Mouse (Mus musculus): Measurements from ENCODE around the gene Cebpg. TPM values are rescaled to one million over a fixed set of nuclear protein-coding genes. Genes with fewer than 3 reads are reported as not detected.

Gene Cebpg
- polyA plus RNA-seq, 2 experiments, result 9.2 to 14.7 TPM

DNA sequence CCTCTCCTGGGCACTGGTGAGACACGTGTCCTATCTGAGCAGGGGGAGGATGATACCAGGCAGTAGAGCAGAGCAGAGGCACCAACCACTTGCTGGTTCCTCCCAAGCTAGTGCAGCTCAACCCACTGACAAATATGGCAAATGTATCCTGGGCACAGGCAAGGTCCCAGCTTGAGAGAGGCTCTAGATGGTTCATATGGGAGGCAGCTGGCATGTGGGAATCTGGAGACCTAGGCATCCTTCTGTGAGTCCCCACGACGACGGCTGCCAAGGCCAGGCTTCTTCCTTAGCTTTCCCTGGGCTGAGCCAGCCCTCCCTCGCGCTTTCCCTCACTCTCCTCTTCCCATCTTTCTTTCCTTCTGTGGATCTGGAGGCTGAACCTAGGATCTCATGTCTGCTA, 25.8 kb downstream of the Cebpg start:
- Histone ChIP-seq H3K4me1 (replicated peaks; ENCODE audit: control insufficient read depth in 2 of 2, insufficient read depth in 2 of 2, low read length in 1 of 2) (peaks cover 0 to 8% of the 10 kb centered on the region in 2 experiments; a peak in 2 of 4 replicates), H3K9me3 (ENCODE audit: control insufficient read depth, low read length) (no peaks in the 10 kb centered on the region), H3K4me2 (ENCODE audit: low read depth) (no peak overlapping the region), H3K4me3 (ENCODE audit: insufficient read depth in 1 of 2, low read depth in 2 of 2, low read length in 2 of 2) (no peak overlapping the region), H3K36me3 (replicated peaks; ENCODE audit: control insufficient read depth, insufficient read depth, low read depth) (no peaks in the 10 kb centered on the region), H3K9ac (replicated peaks) (no peak overlapping the region), H3K27me3 (ENCODE audit: control insufficient read depth, insufficient read depth, low read length) (no peaks in the 10 kb centered on the region), H3K27ac (no peak overlapping the region)
- no peak for TF ChIP-seq EP300 (IDR thresholded peaks at IDR 0.05; ENCODE audit: low read depth)
- TF ChIP-seq CTCF (IDR thresholded peaks at IDR 0.05; ENCODE audit: low read depth), result no peak
- DNase-seq (ENCODE audit: low read depth in 3 of 3, low spot score in 3 of 3) (no peak), ATAC-seq (ENCODE audit: insufficient read depth) (no peak)
- 69% methylated on average over 6 of the region's 6 CpGs for WGBS (ENCODE audit: insufficient replicate concordance)

DNA sequence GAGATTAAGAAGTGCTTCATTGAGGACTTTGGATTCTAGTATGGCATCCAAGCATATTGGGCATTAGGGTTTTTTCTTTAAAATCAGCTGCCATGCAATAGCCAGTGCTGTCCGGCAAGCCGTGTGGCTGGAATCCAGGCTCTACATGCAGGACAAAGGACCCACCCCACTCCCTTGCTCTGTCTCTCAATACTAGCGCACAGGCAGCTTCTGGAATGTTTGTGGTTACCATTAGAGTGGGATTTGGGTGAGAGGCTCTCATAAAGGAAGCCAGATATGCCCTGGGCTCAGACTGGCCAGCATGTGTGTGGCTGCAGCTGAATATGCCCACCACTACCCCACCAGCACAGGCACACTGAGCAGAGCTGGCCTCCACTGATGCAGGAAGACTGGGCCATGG, 26.7 kb downstream of the Cebpg start:
- Histone ChIP-seq H3K4me3 (ENCODE audit: insufficient read depth in 1 of 2, low read depth in 2 of 2, low read length in 2 of 2) (no peak overlapping the region), H3K27ac (no peak overlapping the region), H3K9me3 (ENCODE audit: control insufficient read depth, low read length) (no peaks in the 10 kb centered on the region), H3K4me1 (replicated peaks; ENCODE audit: control insufficient read depth in 2 of 2, insufficient read depth in 2 of 2, low read length in 1 of 2) (peaks cover 0 to 5% of the 10 kb centered on the region in 2 experiments; a peak in 1 of 4 replicates), H3K4me2 (ENCODE audit: low read depth) (no peak overlapping the region), H3K36me3 (replicated peaks; ENCODE audit: control insufficient read depth, insufficient read depth, low read depth) (no peaks in the 10 kb centered on the region), H3K9ac (replicated peaks) (no peak overlapping the region), H3K27me3 (ENCODE audit: control insufficient read depth, insufficient read depth, low read length) (no peaks in the 10 kb centered on the region)
- ATAC-seq (ENCODE audit: insufficient read depth), result no peak
- TF ChIP-seq CTCF (IDR thresholded peaks at IDR 0.05; ENCODE audit: low read depth) (no peak), EP300 (IDR thresholded peaks at IDR 0.05; ENCODE audit: low read depth) (no peak)
- 85% methylated on average over 3 of the region's 3 CpGs for WGBS (ENCODE audit: insufficient replicate concordance)
- DNase-seq (ENCODE audit: low read depth in 3 of 3, low spot score in 3 of 3), result no peak

DNA sequence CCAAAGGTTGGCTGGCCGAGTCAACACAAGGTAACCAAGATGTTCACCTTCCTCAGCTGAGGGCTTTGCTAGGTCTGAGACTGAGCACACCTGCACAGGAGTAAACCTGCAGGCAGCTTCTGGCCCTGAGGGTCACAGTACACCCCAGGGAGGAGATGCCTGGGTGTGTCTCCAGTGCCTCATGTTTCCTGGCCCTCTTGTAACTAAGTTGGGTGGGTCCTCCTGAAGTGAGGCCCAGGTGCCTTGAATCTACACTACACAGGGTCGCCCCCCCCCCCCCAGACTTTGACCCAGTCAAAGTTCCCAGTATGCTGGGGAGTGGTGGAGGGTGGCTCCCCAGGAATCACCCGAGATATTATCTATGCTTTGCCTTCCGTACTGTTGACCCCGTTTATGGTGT, 27.1 kb downstream of the Cebpg start:
- H3K4me1 ChIP-seq (replicated peaks; ENCODE audit: control insufficient read depth in 2 of 2, insufficient read depth in 2 of 2, low read length in 1 of 2), result peaks cover 0 to 5% of the 10 kb centered on the region in 2 experiments; a peak in 1 of 4 replicates
- DNase-seq (ENCODE audit: low read depth in 3 of 3, low spot score in 3 of 3) (no peak), ATAC-seq (ENCODE audit: insufficient read depth) (no peak)
- no peaks in the 10 kb centered on the region for H3K9me3 ChIP-seq (ENCODE audit: control insufficient read depth, low read length)
- H3K4me3 ChIP-seq (ENCODE audit: insufficient read depth in 1 of 2, low read depth in 2 of 2, low read length in 2 of 2), result no peak overlapping the region
- H3K36me3 ChIP-seq (replicated peaks; ENCODE audit: control insufficient read depth, insufficient read depth, low read depth), result no peaks in the 10 kb centered on the region
- H3K4me2 ChIP-seq (ENCODE audit: low read depth), result no peak overlapping the region
- TF ChIP-seq EP300 (IDR thresholded peaks at IDR 0.05; ENCODE audit: low read depth) (no peak), CTCF (IDR thresholded peaks at IDR 0.05; ENCODE audit: low read depth) (no peak)
- H3K9ac ChIP-seq (replicated peaks), result no peak overlapping the region
- no peak overlapping the region for H3K27ac ChIP-seq
- H3K27me3 ChIP-seq (ENCODE audit: control insufficient read depth, insufficient read depth, low read length), result no peaks in the 10 kb centered on the region
- 53% methylated on average over 5 of the region's 5 CpGs for WGBS (ENCODE audit: insufficient replicate concordance)

DNA sequence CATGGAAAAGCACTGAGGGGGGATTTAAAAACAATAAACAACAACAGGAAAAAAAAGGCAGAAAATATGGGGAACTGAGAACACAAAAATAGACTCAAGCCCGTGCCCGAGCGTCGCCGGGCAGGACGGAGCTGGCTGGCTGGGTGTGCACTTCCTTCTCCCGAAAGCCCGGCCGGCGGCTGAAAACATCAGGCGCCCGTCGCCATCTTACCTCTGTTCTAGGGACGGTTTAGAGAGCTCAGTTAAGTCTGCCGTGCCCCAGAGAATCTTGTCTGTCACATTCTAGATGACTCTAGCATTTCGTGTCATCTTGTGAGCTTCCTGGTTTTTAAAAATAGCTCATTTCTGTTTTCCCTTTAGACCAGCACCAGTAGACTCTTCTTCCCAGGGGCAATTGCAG, 27.8 kb downstream of the Cebpg start:
- Histone ChIP-seq H3K4me1 (replicated peaks; ENCODE audit: control insufficient read depth in 2 of 2, insufficient read depth in 2 of 2, low read length in 1 of 2) (peaks cover 0 to 5% of the 10 kb centered on the region in 2 experiments; a peak in 1 of 4 replicates), H3K36me3 (replicated peaks; ENCODE audit: control insufficient read depth, insufficient read depth, low read depth) (no peaks in the 10 kb centered on the region), H3K9me3 (ENCODE audit: control insufficient read depth, low read length) (no peaks in the 10 kb centered on the region), H3K9ac (replicated peaks) (no peak overlapping the region), H3K27me3 (ENCODE audit: control insufficient read depth, insufficient read depth, low read length) (no peaks in the 10 kb centered on the region), H3K4me2 (ENCODE audit: low read depth) (no peak overlapping the region), H3K4me3 (ENCODE audit: insufficient read depth in 1 of 2, low read depth in 2 of 2, low read length in 2 of 2) (no peak overlapping the region), H3K27ac (no peak overlapping the region)
- TF ChIP-seq EP300 (IDR thresholded peaks at IDR 0.05; ENCODE audit: low read depth), result no peak
- no peak for TF ChIP-seq CTCF (IDR thresholded peaks at IDR 0.05; ENCODE audit: low read depth)
- ATAC-seq (ENCODE audit: insufficient read depth) (no peak), DNase-seq (ENCODE audit: low read depth in 3 of 3, low spot score in 3 of 3) (no peak)
- WGBS (ENCODE audit: insufficient replicate concordance), result 37% methylated on average over 16 of the region's 16 CpGs

DNA sequence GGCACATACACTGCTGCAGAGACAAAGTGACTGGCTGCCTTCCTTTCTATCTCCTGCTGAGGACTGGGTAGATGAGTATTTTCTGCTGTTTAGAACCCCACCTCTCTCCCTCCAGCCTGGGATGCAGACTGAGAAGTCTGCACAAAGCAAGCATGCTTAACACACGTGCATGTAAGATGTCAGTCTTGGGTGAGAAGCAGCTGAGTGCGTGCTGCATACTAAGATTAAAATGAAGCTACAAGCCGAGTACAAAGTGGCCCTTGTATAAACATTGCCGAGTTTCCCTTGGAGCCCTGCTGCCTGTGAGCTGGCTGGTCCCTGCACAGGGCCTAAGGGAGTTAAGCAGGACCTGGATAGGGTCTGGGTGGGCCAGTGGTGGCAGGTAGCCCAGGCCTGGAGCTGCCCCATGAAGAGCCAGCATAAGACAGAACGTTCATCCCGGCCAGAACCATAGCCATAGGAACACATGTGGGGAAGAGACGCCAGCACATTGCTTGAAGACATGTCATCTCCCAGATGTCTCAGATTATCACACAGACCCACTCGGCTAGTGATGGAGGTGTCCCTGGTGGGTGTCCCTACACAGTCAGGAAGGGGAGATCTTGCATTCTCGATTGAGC, 28.5 kb downstream of the Cebpg start:
- Histone ChIP-seq H3K4me3 (ENCODE audit: insufficient read depth in 1 of 2, low read depth in 2 of 2, low read length in 2 of 2) (no peak overlapping the region), H3K27me3 (ENCODE audit: control insufficient read depth, insufficient read depth, low read length) (no peaks in the 10 kb centered on the region), H3K9ac (replicated peaks) (no peak overlapping the region), H3K36me3 (replicated peaks; ENCODE audit: control insufficient read depth, insufficient read depth, low read depth) (no peaks in the 10 kb centered on the region), H3K27ac (no peak overlapping the region), H3K4me1 (replicated peaks; ENCODE audit: control insufficient read depth in 2 of 2, insufficient read depth in 2 of 2, low read length in 1 of 2) (peaks cover 0 to 5% of the 10 kb centered on the region in 2 experiments; a peak in 1 of 4 replicates), H3K9me3 (ENCODE audit: control insufficient read depth, low read length) (no peaks in the 10 kb centered on the region), H3K4me2 (ENCODE audit: low read depth) (no peak overlapping the region)
- WGBS (ENCODE audit: insufficient replicate concordance), result 65% methylated on average over 9 of the region's 9 CpGs
- TF ChIP-seq EP300 (IDR thresholded peaks at IDR 0.05; ENCODE audit: low read depth) (no peak), CTCF (IDR thresholded peaks at IDR 0.05; ENCODE audit: low read depth) (no peak)
- no peak for ATAC-seq (ENCODE audit: insufficient read depth)
- DNase-seq (ENCODE audit: low read depth in 3 of 3, low spot score in 3 of 3), result no peak

Measured in liver, embryonic 14.5 days (tissue).